Mouse (Mus musculus): ENCODE measurements around the gene Palld. TPM values are rescaled to one million over a fixed set of nuclear protein-coding genes. Genes with fewer than 3 reads are reported as not detected.

Palld gene
- polyA plus RNA-seq, 1 experiment from 2014 or later: 62.2 TPM

- Histone ChIP-seq H3K9me3 (no peaks in the 10 kb centered on the region), H3K27me3 (replicated peaks; ENCODE audit: low read depth, poor library complexity, severe bottlenecking) (no peaks in the 10 kb centered on the region), H3K4me1 (peaks cover 10% of the 10 kb centered on the region; the same call in 1 of the 2 replicates), H3K27ac (replicated peaks) (peak overlapping the region; percentile 11; the same call in 1 of the 2 replicates), H3K36me3 (replicated peaks) (peaks cover 87% of the 10 kb centered on the region), H3K4me3 (no peak overlapping the region)
- no peak for DNase-seq (ENCODE audit: low spot score)
- 88% methylated on average over 24 of the region's 24 CpGs for WGBS
Measured at GRCm38 (mm10) chr8:61515110-61515930, 387.2 kb downstream of the Palld start.

DNA sequence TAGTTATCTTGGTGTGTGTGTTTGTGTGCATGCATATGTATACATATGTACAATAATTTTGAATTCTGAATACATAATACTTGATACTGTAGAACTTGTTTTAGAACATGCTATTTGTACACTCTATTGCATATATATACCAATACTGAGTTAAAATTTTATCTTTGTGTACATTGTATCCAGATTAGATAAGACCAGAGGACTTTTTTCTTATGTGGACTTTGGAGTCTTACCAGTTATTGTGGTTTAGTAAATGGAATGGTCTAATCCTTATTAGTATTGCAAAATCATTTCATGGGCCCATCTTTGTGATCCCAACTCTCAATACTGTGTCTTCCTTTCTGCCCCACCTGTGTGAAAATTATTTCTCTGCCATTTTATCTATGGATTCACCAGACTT lies 400.2 kb downstream of the Palld start:
- Histone ChIP-seq H3K9me3 (no peaks in the 10 kb centered on the region), H3K4me1 (no peaks in the 10 kb centered on the region), H3K27me3 (replicated peaks; ENCODE audit: low read depth, poor library complexity, severe bottlenecking) (no peaks in the 10 kb centered on the region), H3K27ac (replicated peaks) (no peak overlapping the region), H3K4me3 (no peak overlapping the region), H3K36me3 (replicated peaks) (peaks cover 8% of the 10 kb centered on the region; the same call in 1 of the 2 replicates)
- DNase-seq (ENCODE audit: low spot score): no peak

GRCm38 (mm10) chr8:61500914-61501313 lies 401.6 kb downstream of the Palld start:
- no peaks in the 10 kb centered on the region for H3K4me1 ChIP-seq
- H3K9me3 ChIP-seq: no peaks in the 10 kb centered on the region
- H3K27me3 ChIP-seq (replicated peaks; ENCODE audit: low read depth, poor library complexity, severe bottlenecking): no peaks in the 10 kb centered on the region
- H3K36me3 ChIP-seq (replicated peaks): peaks cover 11% of the 10 kb centered on the region; the same call in 1 of the 2 replicates
- WGBS: 67% methylated on average over 3 of the region's 3 CpGs
- no peak for DNase-seq (ENCODE audit: low spot score)
- no peak overlapping the region for H3K4me3 ChIP-seq
- no peak overlapping the region for H3K27ac ChIP-seq (replicated peaks)

GRCm38 (mm10) chr8:61499035-61499434 lies 403.5 kb downstream of the Palld start:
- Histone ChIP-seq H3K9me3 (no peaks in the 10 kb centered on the region), H3K4me3 (no peak overlapping the region), H3K4me1 (no peaks in the 10 kb centered on the region), H3K27me3 (replicated peaks; ENCODE audit: low read depth, poor library complexity, severe bottlenecking) (no peaks in the 10 kb centered on the region), H3K27ac (replicated peaks) (no peak overlapping the region), H3K36me3 (replicated peaks) (peaks cover 19% of the 10 kb centered on the region)
- no peak for DNase-seq (ENCODE audit: low spot score)
- WGBS: 66% methylated on average over 4 of the region's 4 CpGs

GRCm38 (mm10) chr8:61497110-61497509 lies 405.4 kb downstream of the Palld start:
- no peaks in the 10 kb centered on the region for H3K9me3 ChIP-seq
- peaks cover 20% of the 10 kb centered on the region for H3K36me3 ChIP-seq (replicated peaks)
- DNase-seq (ENCODE audit: low spot score): no peak
- no peaks in the 10 kb centered on the region for H3K27me3 ChIP-seq (replicated peaks; ENCODE audit: low read depth, poor library complexity, severe bottlenecking)
- WGBS: 80% methylated on average over 4 of the region's 4 CpGs
- no peak overlapping the region for H3K27ac ChIP-seq (replicated peaks)
- H3K4me3 ChIP-seq: no peak overlapping the region
- no peaks in the 10 kb centered on the region for H3K4me1 ChIP-seq

GRCm38 (mm10) chr8:61488631-61489030 lies 413.9 kb downstream of the Palld start:
- no peaks in the 10 kb centered on the region for H3K27me3 ChIP-seq (replicated peaks; ENCODE audit: low read depth, poor library complexity, severe bottlenecking)
- H3K36me3 ChIP-seq (replicated peaks): peaks cover 14% of the 10 kb centered on the region
- peak overlapping the region; percentile 81 for H3K4me3 ChIP-seq
- H3K9me3 ChIP-seq: no peaks in the 10 kb centered on the region
- no peak for DNase-seq (ENCODE audit: low spot score)
- no peak overlapping the region for H3K27ac ChIP-seq (replicated peaks)
- WGBS: 94% methylated on average over 8 of the region's 8 CpGs
- peaks cover 10% of the 10 kb centered on the region for H3K4me1 ChIP-seq

GRCm38 (mm10) chr8:61487597-61488156 lies 414.8 kb downstream of the Palld start, which contains the start of gene Cbr4:
Gene Cbr4, plus strand, starts transcription at chr8:61487734.
- H3K27me3 ChIP-seq (replicated peaks; ENCODE audit: low read depth, poor library complexity, severe bottlenecking): no peaks in the 10 kb centered on the region
- peak within 1 kb of the TSS; percentile 81 for H3K4me3 ChIP-seq
- no peaks in the 10 kb centered on the region for H3K9me3 ChIP-seq
- H3K4me1 ChIP-seq: peaks cover 10% of the 10 kb centered on the region
- peak within 1 kb of the TSS; percentile 92 for H3K27ac ChIP-seq (replicated peaks)
- H3K36me3 ChIP-seq (replicated peaks): peaks cover 10% of the 10 kb centered on the region
- DNase-seq (ENCODE audit: low spot score): peak; percentile 86
- WGBS: 2% methylated on average over 29 of the region's 29 CpGs

- H3K36me3 ChIP-seq (replicated peaks): peaks cover 6% of the 10 kb centered on the region; the same call in 1 of the 2 replicates
- H3K9me3 ChIP-seq: no peaks in the 10 kb centered on the region
- H3K27me3 ChIP-seq (replicated peaks; ENCODE audit: low read depth, poor library complexity, severe bottlenecking): no peaks in the 10 kb centered on the region
- no peak for DNase-seq (ENCODE audit: low spot score)
- peaks cover 10% of the 10 kb centered on the region for H3K4me1 ChIP-seq
- H3K4me3 ChIP-seq: peak overlapping the region; percentile 81
- 94% methylated on average over 2 of the region's 2 CpGs for WGBS
- peak overlapping the region; percentile 92 for H3K27ac ChIP-seq (replicated peaks)
Measured at GRCm38 (mm10) chr8:61486923-61487529, 415.5 kb downstream of the Palld start.

- Histone ChIP-seq H3K36me3 (replicated peaks) (no peaks in the 10 kb centered on the region), H3K4me3 (no peak overlapping the region), H3K27me3 (replicated peaks; ENCODE audit: low read depth, poor library complexity, severe bottlenecking) (no peaks in the 10 kb centered on the region), H3K9me3 (no peaks in the 10 kb centered on the region), H3K4me1 (peaks cover 6% of the 10 kb centered on the region; the same call in 1 of the 2 replicates), H3K27ac (replicated peaks) (no peak overlapping the region)
- DNase-seq (ENCODE audit: low spot score): no peak
- WGBS: 86% methylated on average over 14 of the region's 14 CpGs
Measured at GRCm38 (mm10) chr8:61480260-61480967, 422.1 kb downstream of the Palld start.

DNA sequence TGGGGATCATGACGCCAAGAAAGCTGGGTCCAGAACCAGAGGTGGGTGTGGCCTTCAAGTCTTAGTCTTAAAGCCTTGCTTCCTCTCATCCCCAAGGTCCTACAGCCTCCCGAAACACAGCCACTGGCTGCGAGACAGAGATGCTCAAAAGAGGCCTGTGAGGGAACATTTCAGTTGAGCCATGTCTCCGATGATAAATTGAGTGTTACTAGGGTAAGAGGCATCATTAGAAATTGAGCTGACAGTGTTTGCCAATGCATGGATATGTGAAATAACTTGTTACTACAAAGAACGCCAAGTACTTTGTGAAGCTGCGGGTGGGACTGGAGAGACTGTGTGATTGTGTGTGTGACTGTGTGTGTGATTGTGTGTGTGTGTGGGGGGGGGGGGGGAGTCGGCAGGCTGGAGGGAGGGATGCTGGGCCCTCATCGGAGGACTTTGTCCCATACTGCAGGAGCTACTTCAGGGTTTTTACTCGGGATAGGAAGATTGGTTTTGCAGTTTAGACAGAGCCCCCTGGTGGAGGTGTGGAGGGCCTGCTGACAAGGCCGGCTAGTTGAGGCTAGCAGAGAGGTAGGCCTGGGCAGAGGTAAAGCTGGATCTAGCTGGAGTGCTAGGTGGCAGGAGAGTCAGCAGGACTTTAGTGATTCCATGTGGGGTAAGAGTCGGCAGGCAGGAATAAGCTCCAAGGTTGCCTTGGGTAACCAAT lies 422.8 kb downstream of the Palld start:
- no peaks in the 10 kb centered on the region for H3K36me3 ChIP-seq (replicated peaks)
- peak; percentile 69 for DNase-seq (ENCODE audit: low spot score)
- H3K27me3 ChIP-seq (replicated peaks; ENCODE audit: low read depth, poor library complexity, severe bottlenecking): no peaks in the 10 kb centered on the region
- H3K27ac ChIP-seq (replicated peaks): no peak overlapping the region
- no peaks in the 10 kb centered on the region for H3K9me3 ChIP-seq
- H3K4me3 ChIP-seq: no peak overlapping the region
- peaks cover 9% of the 10 kb centered on the region; the same call in 1 of the 2 replicates for H3K4me1 ChIP-seq
- 61% methylated on average over 11 of the region's 11 CpGs for WGBS

- no peak for DNase-seq (ENCODE audit: low spot score)
- no peaks in the 10 kb centered on the region for H3K27me3 ChIP-seq (replicated peaks; ENCODE audit: low read depth, poor library complexity, severe bottlenecking)
- H3K27ac ChIP-seq (replicated peaks): no peak overlapping the region
- no peak overlapping the region for H3K4me3 ChIP-seq
- H3K4me1 ChIP-seq: peaks cover 9% of the 10 kb centered on the region; the same call in 1 of the 2 replicates
- H3K9me3 ChIP-seq: no peaks in the 10 kb centered on the region
- WGBS: 86% methylated on average over 8 of the region's 8 CpGs
- H3K36me3 ChIP-seq (replicated peaks): no peaks in the 10 kb centered on the region
Measured at GRCm38 (mm10) chr8:61478793-61479192, 423.7 kb downstream of the Palld start.

DNA sequence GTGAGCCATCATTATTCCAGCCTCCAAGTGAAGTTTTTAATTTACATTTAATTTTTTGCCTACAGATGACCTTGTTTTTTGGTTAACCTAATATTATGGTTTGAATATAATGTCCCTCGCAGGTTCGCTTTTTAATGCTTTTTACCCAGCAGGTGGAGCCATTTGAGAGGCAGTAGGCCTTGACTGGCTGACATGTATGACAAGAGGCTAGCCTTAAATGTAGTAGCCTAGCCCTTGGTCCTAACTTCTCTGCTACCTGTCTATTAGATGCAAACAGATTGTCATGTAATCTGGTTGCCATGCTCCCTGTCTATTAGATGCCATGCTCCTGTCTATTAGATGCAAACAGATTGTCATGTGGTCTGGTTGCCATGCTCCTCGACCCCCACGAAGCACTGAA lies 424.3 kb downstream of the Palld start:
- DNase-seq (ENCODE audit: low spot score): no peak
- H3K9me3 ChIP-seq: no peaks in the 10 kb centered on the region
- no peak overlapping the region for H3K4me3 ChIP-seq
- WGBS: 92% methylated on average over 4 of the region's 4 CpGs
- H3K4me1 ChIP-seq: peaks cover 9% of the 10 kb centered on the region; the same call in 1 of the 2 replicates
- H3K36me3 ChIP-seq (replicated peaks): no peaks in the 10 kb centered on the region
- no peaks in the 10 kb centered on the region for H3K27me3 ChIP-seq (replicated peaks; ENCODE audit: low read depth, poor library complexity, severe bottlenecking)
- H3K27ac ChIP-seq (replicated peaks): no peak overlapping the region

Measured in embryonic facial prominence, embryonic 10.5 days (tissue).